Mouse (Mus musculus): Measurements from ENCODE around the gene Psme2. TPM values are rescaled to one million over a fixed set of nuclear protein-coding genes. Genes with fewer than 3 reads are reported as not detected.

The Psme2 gene
- polyA plus RNA-seq, 1 experiment from 2014 or later = 222 TPM

DNA sequence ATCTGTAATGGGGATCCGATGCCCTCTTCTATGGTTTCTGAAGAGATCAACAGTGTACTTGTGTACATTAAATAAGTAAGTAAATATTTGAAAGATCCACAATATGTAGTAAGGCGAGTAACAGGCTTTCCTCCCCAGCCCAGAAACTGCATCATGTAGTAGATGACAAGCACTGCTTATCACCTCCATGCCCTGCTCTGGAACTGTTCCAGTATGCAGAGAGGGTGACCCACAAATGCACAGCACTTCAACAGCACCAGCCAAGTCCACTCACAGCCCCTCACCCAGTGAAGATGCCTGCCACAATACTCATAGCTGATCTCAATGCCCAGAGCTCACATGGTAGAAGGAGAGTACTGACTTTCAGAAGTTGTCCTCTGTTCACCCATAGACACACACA lies 20.3 kb downstream of the Psme2 start:
- peaks cover 37% of the 10 kb centered on the region for H3K36me3 ChIP-seq (replicated peaks; ENCODE audit: insufficient read depth, low read length)
- ATAC-seq (no peak), DNase-seq (no peak)
- H3K4me2 ChIP-seq (ENCODE audit: low read depth, low read length) = no peak overlapping the region
- H3K9ac ChIP-seq (replicated peaks) = no peak overlapping the region
- no peaks in the 10 kb centered on the region for H3K27me3 ChIP-seq (ENCODE audit: insufficient read depth, low read length)
- TF ChIP-seq CTCF (IDR thresholded peaks at IDR 0.05; ENCODE audit: low read depth) (no peak), EP300 (IDR thresholded peaks at IDR 0.05; ENCODE audit: low read depth) (no peak)
- H3K4me1 ChIP-seq (ENCODE audit: insufficient read depth) = peaks cover 4% of the 10 kb centered on the region; the same call in 1 of the 2 replicates
- H3K27ac ChIP-seq (ENCODE audit: low read depth) = peak overlapping the region; percentile 16; the same call in 1 of the 2 replicates
- no peaks in the 10 kb centered on the region for H3K9me3 ChIP-seq (ENCODE audit: low read length)
- H3K4me3 ChIP-seq (ENCODE audit: low read depth, low read length) = no peak overlapping the region
- WGBS (ENCODE audit: insufficient replicate concordance) = 59% methylated on average over 2 of the region's 2 CpGs

DNA sequence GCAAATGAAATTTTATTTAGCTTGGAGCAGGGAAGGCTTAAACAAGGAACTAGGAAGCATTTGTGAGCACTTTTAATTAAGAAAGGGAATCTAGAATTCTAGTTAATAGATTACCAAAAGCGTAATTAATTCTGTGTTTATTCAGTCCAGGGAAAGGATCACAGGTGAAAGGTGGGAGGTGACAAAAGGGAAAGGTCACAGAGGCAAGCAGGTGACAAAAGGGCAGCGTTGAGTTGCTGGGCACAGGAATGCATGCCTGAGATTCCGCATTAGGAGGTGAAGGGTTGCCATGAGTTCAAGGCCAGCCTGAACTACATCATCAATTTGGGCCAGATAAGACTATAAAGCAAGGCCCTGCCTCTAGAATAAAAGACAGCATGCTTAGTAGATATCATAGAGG lies 23.4 kb downstream of the Psme2 start:
- H3K4me1 ChIP-seq (ENCODE audit: insufficient read depth) = peaks cover 3% of the 10 kb centered on the region; the same call in 1 of the 2 replicates
- no peak overlapping the region for H3K4me2 ChIP-seq (ENCODE audit: low read depth, low read length)
- DNase-seq (no peak), ATAC-seq (no peak)
- no peak overlapping the region for H3K9ac ChIP-seq (replicated peaks)
- TF ChIP-seq EP300 (IDR thresholded peaks at IDR 0.05; ENCODE audit: low read depth) (no peak), CTCF (IDR thresholded peaks at IDR 0.05; ENCODE audit: low read depth) (no peak)
- peaks cover 66% of the 10 kb centered on the region for H3K36me3 ChIP-seq (replicated peaks; ENCODE audit: insufficient read depth, low read length)
- no peak overlapping the region for H3K4me3 ChIP-seq (ENCODE audit: low read depth, low read length)
- 75% methylated on average over 3 of the region's 3 CpGs for WGBS (ENCODE audit: insufficient replicate concordance)
- H3K27me3 ChIP-seq (ENCODE audit: insufficient read depth, low read length) = no peaks in the 10 kb centered on the region
- H3K27ac ChIP-seq (ENCODE audit: low read depth) = no peak overlapping the region
- no peaks in the 10 kb centered on the region for H3K9me3 ChIP-seq (ENCODE audit: low read length)

DNA sequence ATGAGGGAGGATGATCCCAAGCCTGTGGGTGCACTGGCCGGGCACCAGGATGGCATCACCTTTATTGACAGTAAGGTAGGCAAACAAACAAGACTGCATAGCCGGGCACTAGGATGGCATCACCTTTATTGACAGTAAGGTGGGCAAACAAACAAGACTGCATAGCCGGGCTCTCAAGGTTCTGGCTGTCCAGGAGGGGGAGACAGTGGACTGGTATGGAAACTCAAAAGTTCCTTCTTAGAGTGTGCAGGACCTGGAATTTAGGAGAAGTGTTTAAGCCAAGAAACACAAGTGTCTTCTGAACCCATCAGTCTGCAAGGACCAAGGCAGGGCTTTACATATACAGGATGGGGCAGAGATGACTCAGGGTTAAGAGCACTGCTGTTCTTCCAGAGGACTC lies 25.2 kb downstream of the Psme2 start:
- no peaks in the 10 kb centered on the region for H3K9me3 ChIP-seq (ENCODE audit: low read length)
- peaks cover 66% of the 10 kb centered on the region for H3K36me3 ChIP-seq (replicated peaks; ENCODE audit: insufficient read depth, low read length)
- H3K4me1 ChIP-seq (ENCODE audit: insufficient read depth) = peaks cover 17% of the 10 kb centered on the region
- no peak overlapping the region for H3K4me3 ChIP-seq (ENCODE audit: low read depth, low read length)
- WGBS (ENCODE audit: insufficient replicate concordance) = 78% methylated on average over 3 of the region's 3 CpGs
- H3K4me2 ChIP-seq (ENCODE audit: low read depth, low read length) = no peak overlapping the region
- TF ChIP-seq EP300 (IDR thresholded peaks at IDR 0.05; ENCODE audit: low read depth) (no peak), CTCF (IDR thresholded peaks at IDR 0.05; ENCODE audit: low read depth) (peak; percentile 43)
- DNase-seq = no peak
- H3K9ac ChIP-seq (replicated peaks) = no peak overlapping the region
- no peak overlapping the region for H3K27ac ChIP-seq (ENCODE audit: low read depth)
- no peaks in the 10 kb centered on the region for H3K27me3 ChIP-seq (ENCODE audit: insufficient read depth, low read length)
- no peak for ATAC-seq

DNA sequence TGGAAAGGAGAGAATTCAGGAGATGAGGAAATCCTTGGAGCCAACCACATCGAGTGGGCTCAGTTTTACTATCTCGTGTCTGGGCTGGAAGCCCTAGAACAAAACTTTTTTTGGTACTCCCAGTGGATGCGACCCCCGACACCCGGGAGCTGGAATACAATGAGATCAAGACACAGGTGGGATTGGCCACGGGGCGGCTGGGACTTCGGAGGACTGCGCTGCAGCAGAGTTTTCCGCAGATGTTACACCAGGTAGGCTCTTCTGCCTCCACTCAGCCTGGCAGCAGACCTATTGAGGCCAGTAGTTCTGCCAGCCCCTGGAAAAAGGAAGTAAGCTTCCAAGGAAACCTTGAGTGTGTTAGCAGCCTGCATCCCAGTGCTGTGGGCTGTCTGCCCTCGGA lies 27.7 kb downstream of the Psme2 start:
- no peak for TF ChIP-seq CTCF (IDR thresholded peaks at IDR 0.05; ENCODE audit: low read depth)
- no peak for TF ChIP-seq EP300 (IDR thresholded peaks at IDR 0.05; ENCODE audit: low read depth)
- DNase-seq = no peak
- Histone ChIP-seq H3K4me3 (ENCODE audit: low read depth, low read length) (no peak overlapping the region), H3K4me1 (ENCODE audit: insufficient read depth) (peaks cover 26% of the 10 kb centered on the region), H3K36me3 (replicated peaks; ENCODE audit: insufficient read depth, low read length) (peaks cover 50% of the 10 kb centered on the region), H3K27ac (ENCODE audit: low read depth) (no peak overlapping the region), H3K4me2 (ENCODE audit: low read depth, low read length) (no peak overlapping the region), H3K9me3 (ENCODE audit: low read length) (no peaks in the 10 kb centered on the region), H3K27me3 (ENCODE audit: insufficient read depth, low read length) (no peaks in the 10 kb centered on the region), H3K9ac (replicated peaks) (no peak overlapping the region)
- ATAC-seq = no peak
- 93% methylated on average over 11 of the region's 11 CpGs for WGBS (ENCODE audit: insufficient replicate concordance)

DNA sequence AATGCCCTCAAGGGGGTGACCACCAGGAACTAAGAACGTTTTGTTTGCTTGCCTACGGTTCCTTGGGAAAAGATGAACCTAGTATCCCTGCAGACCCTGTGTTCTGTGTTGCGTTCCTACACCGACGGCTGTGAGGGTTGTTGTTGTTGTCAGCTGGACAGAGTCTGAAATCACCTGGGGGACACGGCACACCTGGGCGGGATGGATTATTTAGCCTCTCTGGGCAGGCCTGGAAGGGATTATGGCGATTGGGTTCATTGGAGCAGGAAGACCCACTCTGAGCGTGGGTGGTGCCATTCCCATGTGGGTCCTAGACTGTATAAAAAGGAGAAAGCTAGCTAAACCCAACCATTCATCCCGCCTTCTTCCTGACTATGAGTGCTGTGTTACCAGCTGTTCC lies 29.1 kb downstream of the Psme2 start:
- peak overlapping the region; percentile 87 for H3K27ac ChIP-seq (ENCODE audit: low read depth)

DNA sequence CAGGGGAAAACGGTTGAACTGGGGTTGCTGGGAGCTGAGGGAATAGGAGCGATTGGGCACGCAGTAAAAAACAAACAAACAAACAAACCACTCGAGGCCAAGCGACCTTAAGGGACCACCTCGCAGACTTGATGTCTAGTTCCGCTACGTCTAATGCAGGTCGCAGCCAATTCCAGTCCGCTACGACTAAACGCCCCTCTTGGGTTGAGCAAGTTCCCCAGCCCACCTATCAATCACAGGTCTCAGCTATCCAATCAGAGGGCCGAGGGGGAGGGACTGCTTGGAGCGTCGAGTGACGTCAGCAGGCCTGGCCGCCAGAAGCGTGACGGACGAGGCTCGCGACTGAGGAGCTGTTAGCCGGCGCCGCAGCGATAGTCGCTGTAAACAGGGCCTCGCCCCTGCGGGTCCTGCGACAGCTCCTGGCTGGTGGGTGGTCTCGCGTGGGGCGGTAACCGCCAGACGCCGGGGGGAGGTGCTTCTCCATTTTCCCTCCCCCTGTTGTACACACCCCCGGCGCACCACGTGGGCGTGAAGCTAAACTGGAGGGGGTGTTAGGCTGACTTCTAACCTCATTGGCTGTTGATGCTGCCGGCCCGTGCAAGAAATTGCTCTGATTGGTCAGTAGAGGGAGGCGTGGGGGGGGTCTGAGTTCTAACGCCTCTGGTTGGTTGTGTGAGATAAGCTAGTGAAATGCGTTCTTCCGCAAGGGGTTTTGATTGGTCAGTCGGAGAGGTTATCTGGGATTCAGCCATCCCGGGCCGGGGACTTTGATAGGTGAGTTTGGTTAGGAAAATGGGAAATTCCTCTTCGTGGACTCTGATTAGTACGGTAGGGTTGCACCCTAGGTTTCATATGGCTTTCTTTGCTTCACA lies 30.5 kb downstream of the Psme2 start, which contains the start of gene A730061H03Rik:
TSS of gene A730061H03Rik (minus strand) at position 205 of the 872 bp plus-strand sequence.
- TF ChIP-seq EP300 (IDR thresholded peaks at IDR 0.05; ENCODE audit: low read depth) = peak; percentile 90
- TF ChIP-seq CTCF (IDR thresholded peaks at IDR 0.05; ENCODE audit: low read depth) = no peak
- DNase-seq (peak; percentile 98), ATAC-seq (peak; percentile 87)
- H3K9ac ChIP-seq (replicated peaks) = peak within 1 kb of the TSS; percentile 87
- no peaks in the 10 kb centered on the region for H3K9me3 ChIP-seq (ENCODE audit: low read length)
- H3K4me2 ChIP-seq (ENCODE audit: low read depth, low read length) = peak within 1 kb of the TSS; percentile 73
- WGBS (ENCODE audit: insufficient replicate concordance) = under 1% methylated on average over 50 of the region's 51 CpGs
- H3K4me3 ChIP-seq (ENCODE audit: low read depth, low read length) = peak within 1 kb of the TSS; percentile 65
- H3K27me3 ChIP-seq (ENCODE audit: insufficient read depth, low read length) = no peaks in the 10 kb centered on the region
- H3K4me1 ChIP-seq (ENCODE audit: insufficient read depth) = peaks cover 43% of the 10 kb centered on the region
- H3K27ac ChIP-seq (ENCODE audit: low read depth) = peak within 1 kb of the TSS; percentile 99
- H3K36me3 ChIP-seq (replicated peaks; ENCODE audit: insufficient read depth, low read length) = peaks cover 28% of the 10 kb centered on the region

More for the DNA sequence above, 29.1 kb downstream of the Psme2 start:
- 85% methylated on average over 10 of the region's 10 CpGs for WGBS (ENCODE audit: insufficient replicate concordance)
- Histone ChIP-seq H3K9me3 (ENCODE audit: low read length) (no peaks in the 10 kb centered on the region), H3K9ac (replicated peaks) (peak overlapping the region; percentile 62; the same call in 1 of the 2 replicates), H3K4me3 (ENCODE audit: low read depth, low read length) (peak overlapping the region; percentile 65), H3K4me2 (ENCODE audit: low read depth, low read length) (peak overlapping the region; percentile 73), H3K4me1 (ENCODE audit: insufficient read depth) (peaks cover 37% of the 10 kb centered on the region), H3K36me3 (replicated peaks; ENCODE audit: insufficient read depth, low read length) (peaks cover 42% of the 10 kb centered on the region), H3K27me3 (ENCODE audit: insufficient read depth, low read length) (no peaks in the 10 kb centered on the region)
- ATAC-seq (no peak), DNase-seq (no peak)
- no peak for TF ChIP-seq CTCF (IDR thresholded peaks at IDR 0.05; ENCODE audit: low read depth)
- TF ChIP-seq EP300 (IDR thresholded peaks at IDR 0.05; ENCODE audit: low read depth) = no peak

All from liver, postnatal 0 days (tissue).